Comparison of ENCODE assay signal across 18 mouse cellular contexts in the genomic region with DNA sequence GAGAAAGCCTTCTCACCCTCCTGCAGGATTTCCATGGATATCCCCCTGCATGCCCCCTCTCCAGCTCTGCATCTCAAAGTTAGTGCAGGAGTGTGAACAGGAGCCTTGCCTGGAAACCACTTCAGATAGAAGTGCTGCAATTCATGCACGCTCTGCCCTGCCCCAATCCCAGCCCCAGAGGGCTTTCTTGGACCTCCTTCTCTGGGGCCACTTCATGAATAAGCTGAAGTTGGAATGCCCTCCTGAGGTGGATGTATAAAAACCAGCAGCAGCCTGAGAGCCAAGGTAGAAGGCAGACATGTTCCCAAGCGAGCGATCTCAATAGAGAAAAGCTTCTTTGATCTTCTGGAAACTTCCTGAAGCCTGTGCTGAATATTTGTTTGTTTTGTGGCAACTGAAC.
DNase-seq lines count a peak whose midpoint lies in the region.
"Had no signal": no experiment of that assay in that cellular context is flagged by ENCODE, and none has a peak within 500 bp of the region (broad histone marks: within the 10 kb centered on the region; RNA-seq: fewer than 3 reads in every experiment).

No protein-coding gene starts in this region.

- H3K4me3 ChIP-seq in heart, embryonic 10.5 days = no peak overlapping the region
- no peak overlapping the region for H3K4me3 ChIP-seq in embryonic facial prominence, embryonic 10.5 days
- H3K4me3 ChIP-seq: forebrain, embryonic 15.5 days; hindbrain, embryonic 12.5 days; intestine, embryonic 15.5 days; limb, embryonic 15.5 days; midbrain, embryonic 15.5 days; neural tube, embryonic 12.5 days had no signal

- H3K9me3 ChIP-seq in heart, embryonic 10.5 days = no peaks in the 10 kb centered on the region
- H3K9me3 ChIP-seq in embryonic facial prominence, embryonic 10.5 days = 0 out of 2 replicates have a peak, but pooled peaks cover under 1% of the 10 kb centered on the region
- H3K9me3 ChIP-seq: forebrain, embryonic 15.5 days; hindbrain, embryonic 12.5 days; intestine, embryonic 15.5 days; limb, embryonic 15.5 days; midbrain, embryonic 15.5 days; neural tube, embryonic 12.5 days had no signal

- DNase-seq in heart, adult 18-20 months = peak; percentile 14 to 23
- DNase-seq in heart, embryonic 10.5 days (ENCODE audit: low spot score) = no peak
- peak; percentile 16 for DNase-seq in CD4-positive helper T cell, adult 2 months (ENCODE audit: low read depth, low spot score)
- DNase-seq in embryonic facial prominence, embryonic 10.5 days (ENCODE audit: low spot score) = peak; percentile 20
- peak; percentile 36 for DNase-seq in lung, postnatal 36 days
- DNase-seq in layer of hippocampus, adult 9-10 months (ENCODE audit: low spot score) = no peak
- DNase-seq in cerebellum, postnatal 14 days = no peak
- DNase-seq: adrenal gland, postnatal 25 days; cerebellum, postnatal 10 days; heart, adult 11 months; right cerebral cortex, postnatal 4 days had no signal

- H3K4me1 ChIP-seq in heart, embryonic 10.5 days = peaks cover 18% of the 10 kb centered on the region
- peaks cover 22% of the 10 kb centered on the region for H3K4me1 ChIP-seq in embryonic facial prominence, embryonic 10.5 days
- H3K4me1 ChIP-seq: forebrain, embryonic 15.5 days; intestine, embryonic 15.5 days; midbrain, embryonic 15.5 days; neural tube, embryonic 12.5 days had no signal

- H3K27ac ChIP-seq in heart, embryonic 10.5 days = no peak overlapping the region
- H3K27ac ChIP-seq in embryonic facial prominence, embryonic 10.5 days (replicated peaks) = no peak overlapping the region
- H3K27ac ChIP-seq: forebrain, embryonic 15.5 days; hindbrain, embryonic 12.5 days; intestine, embryonic 15.5 days; limb, embryonic 15.5 days; macrophage; midbrain, embryonic 15.5 days; neural tube, embryonic 12.5 days had no signal

- 46% methylated on average over 3 of the region's 3 CpGs for WGBS in heart, embryonic 10.5 days
- 46% methylated on average over 3 of the region's 3 CpGs for WGBS in embryonic facial prominence, embryonic 10.5 days

- no peaks in the 10 kb centered on the region for H3K36me3 ChIP-seq in heart, embryonic 10.5 days
- no peaks in the 10 kb centered on the region for H3K36me3 ChIP-seq in embryonic facial prominence, embryonic 10.5 days (replicated peaks)
- H3K36me3 ChIP-seq: forebrain, embryonic 15.5 days; hindbrain, embryonic 12.5 days; intestine, embryonic 15.5 days; limb, embryonic 15.5 days; midbrain, embryonic 15.5 days; neural tube, embryonic 12.5 days had no signal

- H3K27me3 ChIP-seq in heart, embryonic 10.5 days (ENCODE audit: insufficient read depth, poor library complexity, severe bottlenecking) = peaks cover 9% of the 10 kb centered on the region
- H3K27me3 ChIP-seq in embryonic facial prominence, embryonic 10.5 days (replicated peaks; ENCODE audit: low read depth, poor library complexity, severe bottlenecking) = no peaks in the 10 kb centered on the region
- H3K27me3 ChIP-seq: forebrain, embryonic 15.5 days; hindbrain, embryonic 12.5 days; intestine, embryonic 15.5 days; midbrain, embryonic 15.5 days; neural tube, embryonic 12.5 days had no signal

Comparison
In these comparisons a context has a peak if more than half of its experiments do, and no peak if none do; other contexts are left out.
1. DNase-seq: peak in heart, adult 18-20 months (2 of 2), CD4-positive helper T cell, adult 2 months (single experiment), embryonic facial prominence, embryonic 10.5 days (single experiment) and lung, postnatal 36 days (single experiment); none in heart, embryonic 10.5 days (single experiment), layer of hippocampus, adult 9-10 months (single experiment) and cerebellum, postnatal 14 days (0 of 2).